Mouse (Mus musculus) MEL-GATA-1-ER (cell line): Measurements from ENCODE around the gene Tec.
A peak's percentile ranks its signal among the peaks of the same experiment; 100 is the strongest.

Experiments
- DNase-seq: peaks from one replicate; pipeline ENCODE4 v3.0.0-alpha.2; 2012; ENCODE audit warnings: low read depth; ENCODE audit errors: extremely low read depth

Tec gene

DNA sequence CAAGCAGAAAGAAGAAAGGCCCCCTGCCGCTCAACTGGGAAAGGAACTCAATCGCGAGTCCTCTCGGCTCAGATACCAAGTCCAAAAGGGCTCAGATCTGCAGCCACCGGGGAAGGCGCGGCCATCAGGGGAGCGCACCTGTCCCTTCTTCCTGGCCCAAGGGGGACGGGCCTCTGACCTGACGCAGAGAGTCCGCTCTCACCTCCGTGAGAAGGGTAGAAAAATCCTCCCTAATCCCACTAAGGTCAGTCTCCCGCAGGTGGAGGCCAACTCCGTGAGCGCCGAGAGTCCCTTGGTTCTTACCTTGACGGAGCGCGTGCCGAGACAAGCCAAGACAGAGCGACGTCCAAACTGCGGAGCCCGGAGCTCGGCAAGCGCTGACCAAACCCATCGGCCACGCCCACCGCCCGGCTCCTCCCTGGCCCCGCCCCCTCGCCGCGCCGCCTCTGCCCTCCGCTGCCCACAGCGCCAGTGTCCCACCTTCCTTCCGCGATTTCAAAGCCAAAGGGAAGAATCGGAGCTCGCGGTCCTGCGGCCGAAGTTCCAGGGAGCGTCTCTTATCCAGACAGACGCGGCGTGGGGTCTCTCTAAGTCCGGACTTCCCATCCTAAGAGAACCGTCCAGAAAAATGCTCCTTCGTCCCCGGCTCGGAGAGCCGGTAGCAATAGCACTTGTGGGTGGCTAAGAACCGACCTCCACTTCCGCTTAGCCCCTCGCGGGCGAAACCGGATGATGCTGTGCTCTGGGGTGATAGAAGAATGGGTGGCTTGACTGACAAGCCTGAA, at the start of gene Tec:
Gene Tec (minus strand): TSS at position 393 of the 785 bp plus-strand sequence.
- peak; percentile 70 for DNase-seq

DNA sequence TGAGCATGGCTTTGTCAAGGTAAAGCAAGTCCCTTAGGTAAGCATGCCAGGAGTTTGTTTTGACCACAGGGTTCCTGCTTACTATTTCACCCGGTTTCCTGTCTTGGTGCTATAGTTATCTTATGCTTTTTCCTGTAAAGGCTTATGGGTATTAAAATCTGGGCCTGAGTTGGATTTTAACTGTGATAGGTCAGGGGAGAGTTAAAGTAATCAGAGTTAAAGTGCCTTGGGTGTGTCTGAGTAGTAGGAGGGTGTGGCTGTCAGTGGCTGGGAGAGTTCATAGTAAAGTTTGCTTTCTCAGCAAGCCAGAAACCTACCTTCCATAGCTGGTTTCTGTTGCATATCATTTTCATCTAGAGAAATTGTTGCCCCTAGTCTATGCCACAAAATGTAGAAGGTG, 48.6 kb upstream of the Tec start:
- no peak for DNase-seq

DNA sequence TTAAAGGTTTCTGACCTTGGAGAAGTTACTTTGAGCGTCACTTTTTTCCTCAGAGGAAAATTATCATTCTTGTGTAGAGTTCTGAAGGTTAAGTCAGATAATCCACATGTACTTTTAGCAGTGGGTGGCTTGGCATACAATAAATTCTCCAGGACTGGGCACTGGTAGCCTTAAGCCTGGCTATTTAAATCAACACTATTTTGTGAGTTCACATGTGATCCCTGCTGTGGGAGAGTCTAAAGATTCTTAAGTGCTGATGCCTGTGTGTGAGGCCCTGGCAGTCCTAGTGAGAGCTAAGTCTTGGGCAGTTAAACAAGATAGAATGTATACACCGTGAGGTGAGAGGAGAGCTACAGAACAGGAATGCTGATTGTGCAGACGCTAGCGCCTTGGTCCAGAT, 47.8 kb upstream of the Tec start:
- DNase-seq = no peak

DNA sequence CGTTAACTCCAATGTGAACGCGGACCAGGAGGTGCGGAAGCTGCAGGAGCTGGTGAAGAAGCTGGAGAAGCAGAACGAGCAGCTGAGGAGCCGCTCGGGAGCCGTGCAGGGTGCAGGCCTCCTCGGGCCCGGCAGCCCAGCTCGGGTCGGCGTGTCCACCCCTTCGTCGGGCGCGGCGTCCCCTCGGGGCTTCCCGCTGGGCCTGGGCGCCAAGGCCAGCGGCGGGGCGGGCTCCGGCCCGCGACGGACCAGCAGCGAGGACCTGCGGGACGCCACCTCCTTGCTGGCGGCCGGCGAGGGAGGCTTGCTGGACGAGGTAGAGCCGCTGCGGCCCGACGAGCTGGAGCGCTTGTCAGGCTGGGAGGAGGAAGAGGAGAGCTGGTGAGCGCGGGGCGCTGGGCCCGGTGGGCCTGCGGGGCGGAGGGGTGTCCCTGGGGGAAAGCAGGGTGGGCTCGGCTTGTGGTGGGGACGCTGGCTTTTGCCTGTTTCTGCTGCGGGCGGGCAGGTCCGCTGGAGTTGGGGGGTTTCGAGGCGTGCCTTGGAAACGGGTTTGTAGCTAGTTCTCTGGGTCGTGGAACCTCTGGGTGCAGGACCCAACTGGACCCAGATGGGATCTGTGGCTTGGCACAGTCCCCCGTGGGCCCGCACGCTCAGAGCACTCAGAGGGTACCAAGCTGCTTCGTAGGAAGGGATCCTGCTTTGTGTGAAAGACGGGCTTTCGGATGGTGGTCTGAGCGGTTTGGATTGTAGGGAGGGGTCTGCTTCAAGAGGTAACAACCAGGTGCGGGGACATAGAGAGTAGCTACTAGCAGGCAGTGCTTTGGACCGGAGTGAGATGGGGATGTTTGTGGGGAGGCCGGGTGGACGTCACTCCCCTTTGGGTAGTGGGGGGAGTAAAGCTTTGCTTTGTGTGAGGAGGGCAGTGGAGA, 46.6 kb upstream of the Tec start:
- DNase-seq = no peak

DNA sequence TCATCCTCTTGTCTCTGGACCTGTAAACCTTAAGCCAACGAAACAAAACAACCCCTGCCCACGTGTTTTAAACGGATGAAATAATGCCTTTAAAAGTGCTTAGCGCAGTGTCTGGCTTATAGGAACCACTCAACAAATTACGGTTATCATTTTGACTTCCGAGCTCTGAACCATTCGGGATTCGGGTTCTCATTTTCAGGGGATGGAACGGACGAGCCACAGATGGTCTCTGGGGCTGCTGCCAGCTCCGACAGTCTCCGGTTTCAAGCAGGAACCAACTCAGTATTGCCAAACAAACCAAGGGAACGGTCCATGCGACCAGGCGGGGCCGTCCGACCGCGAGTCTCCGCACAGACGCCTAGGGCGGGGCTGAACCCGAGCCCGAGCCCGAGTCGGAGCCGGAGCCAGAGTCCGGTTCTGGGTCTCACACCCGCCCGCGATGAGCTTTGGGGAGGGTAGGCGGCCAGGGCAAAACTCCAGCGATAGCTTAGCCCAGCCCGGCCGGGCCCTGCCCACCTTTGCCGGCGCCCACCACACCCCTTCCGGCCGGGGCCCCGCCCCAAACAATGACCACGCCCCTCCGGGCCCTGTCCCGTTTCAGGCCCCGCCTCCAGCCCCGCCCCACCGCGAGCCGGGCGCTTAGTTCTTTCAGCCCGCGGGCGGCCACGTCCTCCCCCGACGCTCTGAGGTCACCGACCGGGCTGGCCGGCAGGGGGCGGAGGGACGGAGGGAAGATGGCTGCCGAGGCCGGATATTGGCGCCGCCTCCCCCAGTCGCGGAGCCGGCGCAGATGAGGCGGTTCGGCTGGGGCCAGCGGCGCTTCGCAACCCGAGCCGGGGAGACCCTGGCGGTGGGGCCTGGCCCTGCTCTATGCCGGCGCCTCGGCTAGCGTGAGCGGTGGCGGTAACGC, 45.6 kb upstream of the Tec start, which contains the start of gene Slain2:
Gene Slain2 (plus strand): TSS at position 657 of the 910 bp plus-strand sequence.
- DNase-seq = peak; percentile 62

DNA sequence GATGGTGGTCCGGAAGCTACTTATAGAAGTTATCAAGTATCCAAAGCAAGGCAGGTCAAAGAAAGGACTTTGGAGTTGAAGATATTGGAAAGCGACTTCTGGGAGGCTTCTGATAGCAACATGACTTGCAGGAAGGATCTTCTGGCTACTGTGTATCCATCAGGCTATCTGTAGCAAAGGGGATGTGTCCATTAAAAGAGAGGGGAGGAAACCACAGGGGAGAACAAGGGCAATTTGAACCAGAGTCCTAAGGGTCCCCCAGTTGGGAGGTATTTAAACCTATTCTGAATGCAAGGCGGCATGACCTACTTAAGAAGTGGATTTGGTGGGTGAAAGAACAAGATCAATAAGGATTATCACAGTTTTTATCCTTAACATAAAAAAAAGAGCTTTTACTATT, 43.0 kb upstream of the Tec start:
- DNase-seq = no peak

DNA sequence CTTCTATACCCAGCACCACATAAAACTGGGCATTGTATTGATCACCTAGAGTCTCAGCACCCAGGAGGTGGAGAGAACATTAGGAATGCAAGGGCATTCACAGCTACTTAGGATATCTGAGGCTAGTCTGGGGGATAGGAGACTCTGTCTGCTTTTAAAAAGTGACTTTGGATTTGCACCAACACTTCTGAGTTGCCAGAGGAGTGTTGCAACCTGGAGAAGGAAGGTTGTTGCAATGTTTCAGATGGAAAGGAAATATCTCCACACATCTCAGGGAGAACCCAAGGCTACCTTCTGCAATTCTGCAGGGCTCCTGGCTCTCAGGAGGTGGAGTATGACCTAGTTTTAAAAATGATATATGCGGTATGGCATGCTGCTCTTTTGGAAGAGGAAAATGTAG, 42.1 kb upstream of the Tec start:
- DNase-seq = no peak

DNA sequence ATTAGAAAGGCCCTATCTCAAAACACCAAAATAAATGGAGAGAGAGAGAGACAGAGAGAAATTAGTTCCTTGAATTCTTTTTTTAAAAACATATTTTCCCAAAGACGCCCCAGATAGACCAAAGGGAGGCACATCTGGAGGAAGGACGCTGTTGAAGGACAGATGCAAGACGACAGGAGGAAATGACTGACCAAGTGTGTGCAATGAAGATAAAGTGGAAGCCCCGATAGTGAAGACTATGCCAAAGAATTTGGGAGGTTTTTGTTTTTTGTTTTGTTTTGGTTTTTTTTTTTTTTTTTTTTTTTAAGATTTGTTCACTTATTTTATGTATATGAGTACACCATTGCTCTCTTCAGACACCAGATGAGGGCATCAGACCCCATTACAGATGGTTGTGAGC, 41.1 kb upstream of the Tec start:
- peak; percentile 73 for DNase-seq

DNA sequence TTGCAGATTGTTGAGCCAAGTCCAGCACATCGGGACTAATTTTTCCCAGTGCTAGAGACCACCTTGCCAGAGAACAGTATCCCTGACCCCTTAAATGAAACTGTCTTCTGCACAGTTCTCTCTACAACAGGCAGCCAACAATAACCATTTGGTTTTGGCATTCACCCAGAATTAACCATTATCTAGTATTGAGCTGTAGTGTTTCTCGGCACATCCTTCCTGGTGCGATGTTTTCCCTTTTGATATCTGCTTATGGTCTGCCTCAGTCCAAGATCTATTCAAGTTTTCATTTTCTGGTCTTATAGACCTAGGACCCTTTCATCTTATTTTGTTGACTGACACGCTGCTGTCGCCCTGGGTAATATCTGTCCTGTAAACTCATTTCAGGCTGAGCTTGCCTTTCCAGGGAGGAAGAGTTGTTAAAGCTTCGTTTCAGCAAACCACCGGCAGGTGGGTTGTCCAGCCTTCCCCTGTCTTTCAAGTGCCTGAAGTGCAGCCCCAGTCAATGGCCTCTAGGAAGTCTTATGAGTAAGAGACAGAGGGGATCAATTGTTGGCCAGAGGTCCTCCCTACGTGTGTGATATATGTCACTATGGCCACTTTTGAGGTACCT, 40.1 kb upstream of the Tec start:
- DNase-seq = no peak

DNA sequence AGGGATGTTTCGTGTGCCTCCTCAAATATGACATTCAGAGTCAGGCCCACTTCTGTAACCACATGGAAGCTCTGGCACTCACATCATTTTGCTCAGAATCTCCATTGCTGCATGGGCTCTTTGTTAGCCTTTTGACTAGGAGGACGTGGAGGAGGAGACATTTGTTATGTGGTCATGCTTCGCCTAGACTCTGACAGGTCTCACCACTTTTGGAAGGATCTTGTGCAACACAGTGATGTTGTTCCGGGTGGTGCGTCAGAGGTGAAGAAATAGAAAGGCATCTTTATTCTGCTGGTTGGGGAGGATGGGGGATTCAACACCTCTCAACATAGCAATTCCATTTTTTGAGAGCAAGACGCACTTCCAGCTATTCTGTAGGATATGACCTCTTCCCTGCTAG, 39.1 kb upstream of the Tec start:
- no peak for DNase-seq

DNA sequence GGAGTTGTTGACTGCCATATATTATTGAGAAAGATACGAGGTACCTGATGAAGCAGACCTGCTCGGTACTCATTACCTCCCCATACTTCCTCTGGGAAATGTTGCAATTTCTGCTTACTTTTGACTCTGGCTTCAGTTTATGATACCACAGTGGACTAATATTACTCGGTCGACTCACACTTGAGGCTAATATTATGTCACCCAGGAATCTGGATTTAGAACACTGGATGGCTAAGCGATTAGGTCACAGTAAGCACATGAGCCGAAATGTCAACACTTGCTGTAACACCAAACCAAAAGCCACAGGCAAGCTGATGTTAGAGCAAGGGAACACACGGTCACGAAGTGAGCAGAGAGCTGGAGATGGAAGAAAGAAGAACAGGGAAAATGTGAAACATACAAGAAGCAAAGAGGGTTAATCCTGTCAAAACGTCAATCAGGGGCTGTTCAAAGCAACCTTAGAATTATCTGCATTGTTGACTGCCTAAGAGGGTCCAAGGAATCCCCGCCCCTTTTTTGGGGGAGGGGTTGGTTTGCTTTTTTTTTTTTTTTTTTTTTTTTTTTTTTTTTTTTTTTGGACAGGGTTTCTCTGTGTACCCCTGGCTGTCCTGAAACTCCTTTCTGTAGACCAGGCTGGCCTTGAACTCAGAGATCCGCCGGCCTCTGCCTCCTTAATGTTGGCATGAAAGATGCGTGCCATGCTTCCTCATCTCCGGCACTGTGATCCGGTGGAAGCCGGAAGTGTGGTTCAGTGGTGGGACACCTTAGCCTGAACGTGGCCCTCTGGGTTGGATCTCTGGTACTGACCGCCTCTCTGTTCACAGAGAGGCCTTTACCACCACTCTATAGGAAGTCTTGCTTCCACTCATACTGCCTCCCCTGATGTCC, 36.9 kb upstream of the Tec start:
- no peak for DNase-seq

DNA sequence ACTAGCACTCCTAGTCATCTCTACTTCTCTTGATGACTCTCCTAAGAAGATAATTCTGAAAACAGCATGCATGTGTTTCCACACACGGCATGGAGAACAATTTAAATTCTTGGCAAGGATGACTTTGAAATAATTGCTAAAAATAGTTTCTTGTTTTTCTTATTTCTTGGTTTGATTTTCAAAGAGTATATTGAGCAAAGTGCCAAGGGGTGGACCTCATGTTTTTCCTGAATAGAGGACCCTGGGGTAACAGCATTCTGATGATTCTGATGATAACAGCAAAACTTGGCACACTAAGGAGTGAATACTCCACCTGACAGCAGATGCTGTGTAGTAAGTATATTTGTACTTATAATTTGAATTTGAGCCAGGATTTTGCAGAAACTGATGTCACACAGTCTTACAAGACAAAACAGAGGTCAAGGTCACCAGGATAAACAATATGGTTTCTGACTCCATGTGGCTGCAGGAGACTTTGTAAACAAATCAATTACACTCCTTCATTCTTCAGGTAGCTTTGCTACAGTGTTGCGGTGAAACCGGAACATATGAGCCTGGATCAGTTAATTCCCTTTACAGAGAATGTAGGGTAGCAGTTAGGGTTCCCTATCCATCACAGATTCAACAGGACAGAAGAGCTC, 34.7 kb upstream of the Tec start:
- DNase-seq = no peak

DNA sequence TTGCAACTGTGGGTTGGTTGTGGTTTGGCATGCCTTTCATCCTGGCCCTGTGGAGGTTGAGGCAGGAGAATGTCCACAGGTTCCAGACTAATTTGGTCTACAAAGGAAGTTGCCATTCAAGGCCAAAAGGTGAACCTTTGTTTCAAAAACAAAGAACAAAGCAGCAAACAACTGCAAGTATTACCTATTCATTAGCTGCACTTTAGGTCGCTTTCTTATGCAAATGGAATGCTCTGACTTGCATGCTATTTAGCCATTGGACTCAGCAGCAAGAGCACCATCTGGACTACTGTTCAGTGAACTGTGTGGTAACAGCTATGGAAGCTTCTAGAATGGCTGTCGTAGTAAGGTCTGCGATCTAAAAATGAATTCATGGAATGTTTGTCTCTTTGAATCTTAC, 34.0 kb upstream of the Tec start:
- no peak for DNase-seq

DNA sequence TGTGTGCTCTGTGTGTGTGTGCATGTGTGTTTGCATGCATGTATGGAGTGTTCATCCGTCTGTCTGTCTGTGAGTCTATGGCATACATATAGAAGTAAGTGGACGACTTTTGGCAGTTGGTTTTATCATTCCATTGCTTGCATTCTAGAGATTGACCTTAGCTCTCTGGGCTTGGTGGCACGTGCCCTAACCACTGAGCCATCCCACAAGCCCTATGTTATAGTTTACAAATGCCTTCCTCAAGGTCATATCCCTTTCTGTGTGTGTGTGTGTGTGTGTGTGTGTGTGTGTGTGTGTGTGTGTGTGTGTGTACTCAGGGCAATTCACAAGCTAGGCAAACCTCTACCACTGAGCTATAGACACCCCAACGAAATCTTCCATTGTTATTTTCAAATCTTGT, 33.6 kb upstream of the Tec start:
- DNase-seq = no peak

DNA sequence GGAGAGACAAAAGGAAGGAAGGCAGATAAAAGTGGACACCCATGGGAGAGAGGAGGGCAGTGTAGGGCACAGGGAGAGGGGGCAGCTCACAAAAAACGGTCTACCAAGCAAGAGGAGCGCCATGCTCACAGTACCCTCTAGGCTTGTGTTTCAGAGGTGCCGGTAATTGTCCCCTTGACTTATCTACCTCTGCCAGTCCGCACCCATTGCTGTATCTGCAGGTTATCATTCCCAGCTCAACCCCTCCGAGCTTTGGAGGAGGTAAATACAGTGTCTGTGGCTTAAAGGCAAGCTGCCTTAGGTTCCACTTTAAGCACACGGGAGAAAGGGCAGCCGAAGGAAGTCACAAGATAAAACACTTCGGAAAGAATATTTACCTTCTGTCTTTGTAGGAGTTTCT, 31.0 kb upstream of the Tec start:
- no peak for DNase-seq

DNA sequence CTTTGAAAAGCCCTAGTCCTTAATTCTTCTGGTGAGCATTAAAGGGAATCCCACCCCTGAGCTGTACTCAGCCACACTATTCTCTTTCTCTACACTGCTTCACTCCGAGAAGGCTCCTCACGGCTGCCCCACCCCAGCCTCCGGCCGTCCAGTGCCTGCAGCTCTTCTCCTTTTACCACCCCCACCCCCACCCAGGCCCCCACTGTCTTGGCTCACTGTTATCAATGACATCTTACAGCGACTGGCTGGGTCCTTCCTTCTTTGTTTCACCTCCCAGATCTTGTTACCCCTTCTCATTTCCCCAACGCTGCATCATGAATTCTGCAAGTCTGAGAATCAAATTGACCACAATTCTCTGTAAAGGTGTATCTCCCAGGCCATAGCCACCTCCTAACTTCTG, 29.7 kb upstream of the Tec start:
- DNase-seq = no peak

DNA sequence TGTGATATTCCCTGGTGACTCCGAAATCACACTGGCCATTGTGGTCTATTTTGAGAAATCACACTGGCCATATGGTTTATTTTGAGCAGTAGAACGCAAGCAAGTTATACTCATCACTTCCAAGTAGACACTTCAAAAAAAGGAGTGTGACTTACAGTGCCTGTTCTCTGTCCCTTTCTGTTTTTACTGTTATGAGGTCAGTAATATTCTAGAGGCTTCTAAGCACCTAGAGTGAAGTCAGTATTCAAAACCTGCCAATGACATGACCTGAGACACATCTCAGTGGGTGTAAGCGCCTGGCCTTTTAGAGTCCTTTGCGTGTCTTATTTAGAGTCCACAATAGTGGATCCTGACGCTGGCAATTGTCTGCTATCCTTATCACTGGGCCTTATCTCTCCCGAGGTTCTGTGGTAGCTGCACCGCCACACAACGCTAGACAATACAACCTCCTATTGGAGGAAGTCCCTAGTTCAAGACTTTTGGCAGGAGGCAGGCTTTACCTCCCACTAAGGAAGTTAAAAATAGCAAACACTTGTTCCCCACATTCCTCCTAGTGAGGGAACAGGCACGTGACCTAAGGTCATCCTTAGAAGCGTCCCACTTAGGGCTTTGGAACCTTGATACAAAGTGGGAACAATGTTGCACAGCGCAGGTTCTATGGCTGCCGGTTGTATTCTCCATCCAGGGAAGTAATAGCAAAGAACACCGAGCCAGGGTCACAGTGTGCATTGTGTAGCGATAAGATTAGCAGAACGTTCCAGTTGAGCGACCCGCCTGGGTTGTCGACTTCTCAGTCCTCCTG, 28.4 kb upstream of the Tec start:
- no peak for DNase-seq

DNA sequence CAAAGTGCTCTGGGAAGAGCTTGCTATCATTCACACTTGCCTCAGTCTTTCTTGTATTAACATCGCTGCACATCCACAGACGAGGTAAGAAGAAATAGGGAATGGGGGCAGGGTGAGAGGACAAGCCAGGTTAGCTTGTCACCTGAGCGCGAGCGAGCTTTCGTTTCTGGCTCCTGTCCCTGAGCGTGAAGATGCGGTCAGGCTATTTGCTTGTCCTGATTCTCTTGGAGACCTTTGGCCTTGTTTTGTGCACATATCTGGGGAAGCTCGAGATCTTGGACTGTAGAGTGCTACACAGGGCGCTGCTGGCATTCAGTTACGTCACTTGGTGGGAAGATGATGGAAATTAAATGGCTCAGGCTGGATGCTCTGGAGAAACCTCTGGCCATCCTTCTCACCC, 27.0 kb upstream of the Tec start:
- no peak for DNase-seq

DNA sequence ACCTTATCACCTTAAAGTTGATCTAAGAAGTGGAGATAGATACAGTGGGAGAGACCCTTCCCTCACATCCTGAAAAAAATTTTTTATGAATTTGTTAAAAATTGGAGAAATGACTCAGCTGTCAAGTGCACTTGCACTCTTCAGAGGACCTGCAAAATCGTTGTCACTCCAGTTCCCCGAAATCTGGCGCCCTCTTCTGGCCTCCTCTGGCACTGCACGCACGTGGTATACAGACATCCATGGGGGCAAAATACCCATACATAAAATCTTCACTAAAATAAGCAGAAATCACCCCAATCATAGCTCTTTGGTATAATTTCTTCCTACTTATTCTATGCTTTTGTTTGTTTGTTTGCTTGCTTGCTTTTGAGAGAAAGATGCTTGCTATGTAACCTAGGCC, 25.7 kb upstream of the Tec start:
- DNase-seq = no peak
